Mouse (Mus musculus): ENCODE data around the gene Rnf38. TPM values are rescaled to one million over a fixed set of nuclear protein-coding genes. Genes with fewer than 3 reads are reported as not detected.

Rnf38 gene
- 34.1 and 34.8 TPM in 2 replicates for polyA plus RNA-seq (2016; fragmentation: Nextera tagmentation; extraction: Ambion mirVana)

DNA sequence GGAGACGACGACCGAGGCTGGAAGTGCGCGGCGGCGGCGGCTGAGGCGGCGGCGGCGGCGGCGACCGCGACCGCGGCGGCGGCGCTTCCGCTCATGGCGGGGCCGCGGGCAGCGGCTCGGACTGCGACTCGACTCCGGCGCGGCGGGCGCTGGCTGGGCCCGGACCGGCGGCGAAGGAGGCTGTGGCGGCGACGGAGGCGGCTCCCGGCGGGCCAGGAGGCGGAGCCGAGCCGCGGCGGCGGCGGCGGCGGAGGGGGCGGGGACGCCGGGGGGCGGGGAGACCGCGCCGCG is at the start of gene Rnf38:
Gene Rnf38 (minus strand): TSS at position 77 of the 291 bp plus-strand sequence.
- Histone ChIP-seq H3K36me3 (replicated peaks) (no peaks in the 10 kb centered on the region), H3K4me3 (peak within 1 kb of the TSS; percentile 79), H3K27me3 (replicated peaks; ENCODE audit: low read depth, poor library complexity, severe bottlenecking) (no peaks in the 10 kb centered on the region), H3K4me1 (peaks cover 39% of the 10 kb centered on the region), H3K9me3 (no peaks in the 10 kb centered on the region), H3K27ac (replicated peaks) (peak within 1 kb of the TSS; percentile 95)
- 18% methylated on average over 61 of the region's 61 CpGs for WGBS
- no peak for DNase-seq (ENCODE audit: low spot score)

DNA sequence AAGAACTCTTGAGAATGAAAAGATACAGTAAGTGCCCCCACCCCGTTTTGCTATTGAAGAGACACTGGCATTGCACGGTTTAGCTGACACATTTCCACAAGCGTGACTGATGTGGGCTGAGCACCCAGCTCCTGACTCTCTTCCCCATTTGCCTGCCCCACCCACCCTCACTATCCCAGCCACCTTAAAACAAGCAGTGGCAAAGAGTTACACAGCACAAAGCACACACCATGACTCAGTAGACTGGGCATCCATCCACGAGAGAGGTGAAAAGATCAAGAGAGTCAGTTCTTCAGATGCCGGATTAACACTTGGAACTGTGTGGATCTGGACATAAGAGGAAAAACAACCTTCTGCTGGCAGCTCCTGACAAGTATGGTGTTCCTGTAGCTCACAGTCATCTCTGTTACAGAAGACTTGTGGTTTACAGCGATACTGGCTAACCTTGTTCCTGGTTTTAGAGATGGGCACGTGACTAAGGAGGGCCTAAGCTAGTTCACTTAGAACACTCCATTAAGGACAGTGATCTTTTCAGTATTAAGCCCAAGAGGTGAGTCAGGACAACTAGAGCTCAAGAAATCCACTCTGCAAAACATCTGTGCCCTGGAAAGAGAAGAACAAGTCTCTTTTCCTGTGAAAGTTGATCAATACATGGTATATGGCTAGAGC is 48.1 kb upstream of the Rnf38 start:
- H3K27me3 ChIP-seq (replicated peaks; ENCODE audit: low read depth, poor library complexity, severe bottlenecking): no peaks in the 10 kb centered on the region
- H3K27ac ChIP-seq (replicated peaks): no peak overlapping the region
- H3K9me3 ChIP-seq: no peaks in the 10 kb centered on the region
- no peaks in the 10 kb centered on the region for H3K36me3 ChIP-seq (replicated peaks)
- WGBS: 86% methylated on average over 7 of the region's 7 CpGs
- H3K4me1 ChIP-seq: no peaks in the 10 kb centered on the region
- no peak for DNase-seq (ENCODE audit: low spot score)
- no peak overlapping the region for H3K4me3 ChIP-seq

DNA sequence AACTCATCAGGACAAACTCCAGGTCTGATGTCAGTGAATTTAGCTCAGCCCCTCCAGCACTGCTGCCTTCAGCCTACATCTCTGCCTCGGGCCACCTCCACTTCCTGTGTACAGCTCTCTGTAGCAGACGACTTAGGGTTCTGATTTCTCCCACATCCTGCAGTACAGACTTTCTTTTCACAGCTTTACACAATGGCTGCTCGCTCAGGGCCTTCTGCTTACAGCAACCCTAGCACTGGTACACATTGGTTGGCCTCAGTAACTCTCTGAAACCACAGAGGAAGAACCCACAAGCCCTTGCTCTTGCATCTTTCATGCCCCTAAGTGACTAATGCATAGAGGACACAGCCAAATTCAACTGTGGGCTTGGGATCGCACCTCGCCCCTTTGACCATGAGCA is 37.5 kb upstream of the Rnf38 start:
- DNase-seq (ENCODE audit: low spot score): no peak
- Histone ChIP-seq H3K27ac (replicated peaks) (no peak overlapping the region), H3K4me3 (no peak overlapping the region), H3K9me3 (no peaks in the 10 kb centered on the region), H3K36me3 (replicated peaks) (no peaks in the 10 kb centered on the region), H3K27me3 (replicated peaks; ENCODE audit: low read depth, poor library complexity, severe bottlenecking) (no peaks in the 10 kb centered on the region), H3K4me1 (no peaks in the 10 kb centered on the region)
- WGBS: 66% methylated on average over 5 of the region's 5 CpGs

DNA sequence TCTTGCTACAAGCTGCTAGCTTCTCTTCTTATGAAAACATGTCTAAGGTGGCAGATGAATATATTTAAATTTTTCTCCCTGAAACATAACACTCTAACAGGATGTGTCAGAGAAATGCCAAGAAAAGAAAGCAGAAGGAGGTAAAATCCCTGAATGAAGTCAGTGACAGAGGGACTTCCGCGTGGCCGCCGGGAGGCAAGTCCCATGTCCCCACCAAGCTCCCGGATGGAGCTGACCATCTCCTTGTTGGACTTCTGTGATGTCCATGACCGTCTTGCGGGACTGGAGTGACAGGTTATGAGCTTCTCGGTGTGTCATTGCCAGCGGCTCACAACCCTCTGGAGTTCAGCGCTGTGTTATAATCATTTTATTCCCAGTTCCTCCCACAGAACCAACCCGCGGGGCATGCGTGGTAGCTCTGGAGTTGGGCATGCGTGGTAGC is 35.8 kb upstream of the Rnf38 start:
- no peaks in the 10 kb centered on the region for H3K4me1 ChIP-seq
- no peaks in the 10 kb centered on the region for H3K36me3 ChIP-seq (replicated peaks)
- no peak for DNase-seq (ENCODE audit: low spot score)
- no peaks in the 10 kb centered on the region for H3K27me3 ChIP-seq (replicated peaks; ENCODE audit: low read depth, poor library complexity, severe bottlenecking)
- H3K27ac ChIP-seq (replicated peaks): no peak overlapping the region
- WGBS: 94% methylated on average over 14 of the region's 14 CpGs
- no peaks in the 10 kb centered on the region for H3K9me3 ChIP-seq
- H3K4me3 ChIP-seq: no peak overlapping the region

DNA sequence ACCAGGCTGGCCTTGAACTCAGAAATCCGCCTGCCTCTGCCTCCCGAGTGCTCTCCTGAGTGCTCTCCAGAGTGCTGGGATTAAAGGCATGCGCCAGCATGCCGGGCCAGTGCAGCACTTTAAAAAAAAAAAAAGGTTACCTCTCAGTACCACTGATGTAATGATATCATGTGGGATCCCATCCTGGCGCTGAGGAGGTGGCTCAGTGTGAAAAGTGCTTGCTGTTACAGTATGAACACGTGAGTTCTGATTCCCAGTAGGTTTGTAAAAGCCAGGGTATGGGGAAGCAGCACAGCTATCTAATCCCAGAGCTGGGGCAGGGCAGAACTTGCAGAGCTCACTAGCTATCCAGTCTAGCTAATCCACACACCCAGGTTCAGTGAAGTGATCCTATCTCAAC is 33.8 kb upstream of the Rnf38 start:
- H3K9me3 ChIP-seq: no peaks in the 10 kb centered on the region
- no peaks in the 10 kb centered on the region for H3K27me3 ChIP-seq (replicated peaks; ENCODE audit: low read depth, poor library complexity, severe bottlenecking)
- DNase-seq (ENCODE audit: low spot score): no peak
- H3K4me3 ChIP-seq: no peak overlapping the region
- H3K36me3 ChIP-seq (replicated peaks): no peaks in the 10 kb centered on the region
- WGBS: 87% methylated on average over 6 of the region's 6 CpGs
- no peak overlapping the region for H3K27ac ChIP-seq (replicated peaks)
- no peaks in the 10 kb centered on the region for H3K4me1 ChIP-seq

DNA sequence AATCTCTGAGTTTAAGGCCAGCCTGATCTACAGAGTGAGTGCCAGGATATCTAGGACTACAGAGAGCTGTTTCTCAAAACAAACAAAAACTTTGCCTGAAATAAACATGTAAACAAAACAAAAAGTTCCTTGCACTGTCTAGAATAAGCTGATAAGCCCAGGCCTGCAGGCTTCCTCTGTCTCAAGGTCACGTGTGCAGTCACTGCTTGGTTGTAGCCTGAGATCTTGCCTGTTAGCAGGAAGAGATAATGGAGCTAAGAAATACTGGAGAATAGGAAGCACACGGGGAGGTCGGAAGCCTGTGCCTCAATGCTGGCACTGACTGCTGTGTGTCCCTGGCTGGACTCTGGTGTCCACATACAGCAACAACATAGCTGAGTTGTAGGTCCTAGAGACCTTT is 31.9 kb upstream of the Rnf38 start:
- no peak for DNase-seq (ENCODE audit: low spot score)
- Histone ChIP-seq H3K27ac (replicated peaks) (no peak overlapping the region), H3K9me3 (no peaks in the 10 kb centered on the region), H3K4me3 (no peak overlapping the region), H3K36me3 (replicated peaks) (no peaks in the 10 kb centered on the region), H3K4me1 (no peaks in the 10 kb centered on the region), H3K27me3 (replicated peaks; ENCODE audit: low read depth, poor library complexity, severe bottlenecking) (no peaks in the 10 kb centered on the region)
- WGBS: 79% methylated on average over 3 of the region's 3 CpGs

GRCm38 (mm10) chr4:44260244-44260643 is 26.7 kb upstream of the Rnf38 start:
- no peaks in the 10 kb centered on the region for H3K36me3 ChIP-seq (replicated peaks)
- H3K4me3 ChIP-seq: no peak overlapping the region
- WGBS: 5% methylated on average over 10 of the region's 10 CpGs
- no peaks in the 10 kb centered on the region for H3K9me3 ChIP-seq
- peak; percentile 80 for DNase-seq (ENCODE audit: low spot score)
- no peak overlapping the region for H3K27ac ChIP-seq (replicated peaks)
- no peaks in the 10 kb centered on the region for H3K27me3 ChIP-seq (replicated peaks; ENCODE audit: low read depth, poor library complexity, severe bottlenecking)
- no peaks in the 10 kb centered on the region for H3K4me1 ChIP-seq

DNA sequence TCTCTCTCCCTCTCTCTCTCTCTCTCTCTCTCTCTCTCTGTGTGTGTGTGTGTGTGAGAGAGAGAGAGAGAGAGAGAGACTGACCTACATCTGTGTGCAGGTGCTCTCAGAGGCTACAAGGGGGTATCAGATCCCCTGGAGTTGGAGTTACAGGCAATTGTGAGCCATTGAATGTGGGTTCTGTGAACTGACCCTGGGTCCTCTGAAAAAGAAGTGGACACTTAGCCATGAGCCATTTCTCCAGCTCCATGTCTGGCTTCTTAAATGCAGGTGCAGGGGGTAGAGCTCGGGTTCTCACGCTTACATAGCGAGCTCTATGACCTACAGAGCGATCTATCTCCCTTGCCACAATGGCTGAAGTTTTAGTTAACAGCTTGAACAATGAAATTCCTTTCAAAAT is 25.5 kb upstream of the Rnf38 start:
- Histone ChIP-seq H3K36me3 (replicated peaks) (no peaks in the 10 kb centered on the region), H3K4me1 (no peaks in the 10 kb centered on the region), H3K27me3 (replicated peaks; ENCODE audit: low read depth, poor library complexity, severe bottlenecking) (no peaks in the 10 kb centered on the region), H3K9me3 (no peaks in the 10 kb centered on the region), H3K27ac (replicated peaks) (no peak overlapping the region), H3K4me3 (no peak overlapping the region)
- WGBS: 83% methylated on average over 4 of the region's 4 CpGs
- no peak for DNase-seq (ENCODE audit: low spot score)

- Histone ChIP-seq H3K27me3 (replicated peaks; ENCODE audit: low read depth, poor library complexity, severe bottlenecking) (peaks cover 12% of the 10 kb centered on the region; the same call in 1 of the 2 replicates), H3K27ac (replicated peaks) (no peak overlapping the region), H3K36me3 (replicated peaks) (no peaks in the 10 kb centered on the region), H3K9me3 (no peaks in the 10 kb centered on the region), H3K4me1 (peaks cover 24% of the 10 kb centered on the region), H3K4me3 (no peak overlapping the region)
- WGBS: 82% methylated on average over 5 of the region's 5 CpGs
- DNase-seq (ENCODE audit: low spot score): no peak
These were observed 21.0 kb upstream of the Rnf38 start for GRCm38 (mm10) chr4:44254579-44254978.

GRCm38 (mm10) chr4:44253191-44253590 is 19.6 kb upstream of the Rnf38 start:
- H3K4me3 ChIP-seq: peak overlapping the region; percentile 28; the same call in 1 of the 2 replicates
- 13% methylated on average over 6 of the region's 6 CpGs for WGBS
- peaks cover 30% of the 10 kb centered on the region for H3K4me1 ChIP-seq
- no peaks in the 10 kb centered on the region for H3K36me3 ChIP-seq (replicated peaks)
- DNase-seq (ENCODE audit: low spot score): no peak
- H3K27me3 ChIP-seq (replicated peaks; ENCODE audit: low read depth, poor library complexity, severe bottlenecking): peaks cover 12% of the 10 kb centered on the region; the same call in 1 of the 2 replicates
- no peaks in the 10 kb centered on the region for H3K9me3 ChIP-seq
- H3K27ac ChIP-seq (replicated peaks): no peak overlapping the region

GRCm38 (mm10) chr4:44251966-44252916 is 18.7 kb upstream of the Rnf38 start:
- Histone ChIP-seq H3K27me3 (replicated peaks; ENCODE audit: low read depth, poor library complexity, severe bottlenecking) (peaks cover 12% of the 10 kb centered on the region; the same call in 1 of the 2 replicates), H3K4me1 (peaks cover 38% of the 10 kb centered on the region), H3K9me3 (no peaks in the 10 kb centered on the region), H3K36me3 (replicated peaks) (no peaks in the 10 kb centered on the region), H3K4me3 (peak overlapping the region; percentile 31; the same call in 1 of the 2 replicates), H3K27ac (replicated peaks) (no peak overlapping the region)
- no peak for DNase-seq (ENCODE audit: low spot score)
- WGBS: 8% methylated on average over 13 of the region's 13 CpGs

DNA sequence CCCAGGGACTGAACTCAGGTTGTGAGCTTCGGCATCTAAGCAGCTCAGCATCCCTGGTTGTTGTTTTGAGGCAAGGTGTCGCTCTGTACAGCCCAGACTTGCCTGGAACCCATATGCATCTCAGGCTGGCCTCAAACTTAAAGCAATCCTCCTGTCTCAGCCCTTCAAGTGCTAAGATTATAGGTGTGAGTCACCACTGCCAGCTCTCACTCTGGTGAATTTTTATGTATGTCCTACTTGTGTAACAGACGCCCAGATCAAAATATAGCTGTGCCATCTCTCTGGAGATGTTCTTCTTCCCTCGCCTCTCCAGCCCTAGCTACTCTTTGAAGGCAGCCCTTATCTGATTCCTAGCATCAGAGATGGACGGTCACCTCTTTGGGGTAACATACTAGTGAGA is 17.9 kb upstream of the Rnf38 start:
- Histone ChIP-seq H3K4me1 (peaks cover 43% of the 10 kb centered on the region), H3K4me3 (no peak overlapping the region), H3K9me3 (no peaks in the 10 kb centered on the region), H3K27ac (replicated peaks) (no peak overlapping the region), H3K36me3 (replicated peaks) (no peaks in the 10 kb centered on the region), H3K27me3 (replicated peaks; ENCODE audit: low read depth, poor library complexity, severe bottlenecking) (peaks cover 12% of the 10 kb centered on the region; the same call in 1 of the 2 replicates)
- DNase-seq (ENCODE audit: low spot score): no peak
- WGBS: 83% methylated on average over 5 of the region's 5 CpGs

DNA sequence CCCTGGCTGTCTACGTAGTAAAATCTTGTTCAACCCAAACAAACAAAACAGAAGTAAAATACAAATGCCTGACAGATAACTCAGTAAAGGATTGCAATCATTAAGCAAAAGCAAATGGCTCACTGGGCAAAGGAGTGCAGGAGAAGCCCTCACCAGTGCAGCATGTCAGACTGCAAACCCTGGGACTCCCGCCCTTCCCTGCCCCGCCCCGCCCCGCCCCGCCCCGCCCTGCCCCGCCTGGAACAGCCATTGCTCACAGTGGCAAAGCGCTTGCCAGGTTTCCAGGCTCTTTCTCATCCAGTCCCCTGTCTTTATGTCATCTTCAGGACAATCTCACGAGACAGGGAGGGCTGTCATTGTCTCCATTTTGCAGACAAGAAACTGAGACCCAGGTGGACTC is 16.1 kb upstream of the Rnf38 start:
- Histone ChIP-seq H3K27me3 (replicated peaks; ENCODE audit: low read depth, poor library complexity, severe bottlenecking) (peaks cover 12% of the 10 kb centered on the region; the same call in 1 of the 2 replicates), H3K27ac (replicated peaks) (no peak overlapping the region), H3K36me3 (replicated peaks) (no peaks in the 10 kb centered on the region), H3K9me3 (no peaks in the 10 kb centered on the region), H3K4me3 (peak overlapping the region; percentile 37), H3K4me1 (peaks cover 43% of the 10 kb centered on the region)
- peak; percentile 44 for DNase-seq (ENCODE audit: low spot score)
- WGBS: 3% methylated on average over 10 of the region's 10 CpGs
